Mouse (Mus musculus): Measurements from ENCODE around the gene Sufu. TPM values are rescaled to one million over a fixed set of nuclear protein-coding genes. Genes with fewer than 3 reads are reported as not detected.

Gene Sufu
- polyA plus RNA-seq, 1 experiment from 2014 or later = 29.1 TPM

- H3K4me3 ChIP-seq (replicated peaks; ENCODE audit: low read depth, low read length) = no peak overlapping the region
- H3K27me3 ChIP-seq (ENCODE audit: control insufficient read depth, insufficient read depth, low read length) = no peaks in the 10 kb centered on the region
- H3K27ac ChIP-seq (replicated peaks; ENCODE audit: low read depth, low read length) = peak overlapping the region; percentile 77
- H3K9me3 ChIP-seq (ENCODE audit: control insufficient read depth, low read length) = no peaks in the 10 kb centered on the region
- H3K9ac ChIP-seq (replicated peaks; ENCODE audit: low read length) = no peak overlapping the region
- H3K4me2 ChIP-seq (ENCODE audit: low read length) = no peak overlapping the region
- H3K4me1 ChIP-seq (ENCODE audit: control insufficient read depth, insufficient read depth, low read length) = peaks cover 29% of the 10 kb centered on the region
- 5% methylated on average over 10 of the region's 10 CpGs for WGBS
- DNase-seq (peak; percentile 58), ATAC-seq (ENCODE audit: low FRiP score, low TSS enrichment) (peak; percentile 37; the same call in 1 of the 2 replicates)
- H3K36me3 ChIP-seq (ENCODE audit: control insufficient read depth, insufficient read depth, low read length) = peaks cover 31% of the 10 kb centered on the region
Measured at GRCm38 (mm10) chr19:46471324-46472093, 74.8 kb downstream of the Sufu start.

GRCm38 (mm10) chr19:46477432-46477845 lies 80.7 kb downstream of the Sufu start:
- H3K27ac ChIP-seq (replicated peaks; ENCODE audit: low read depth, low read length) = no peak overlapping the region; the same call in 1 of the 2 replicates
- H3K4me3 ChIP-seq (replicated peaks; ENCODE audit: low read depth, low read length) = no peak overlapping the region
- no peak; the same call in 1 of the 2 replicates for ATAC-seq (ENCODE audit: low FRiP score, low TSS enrichment)
- peaks cover 16% of the 10 kb centered on the region for H3K4me1 ChIP-seq (ENCODE audit: control insufficient read depth, insufficient read depth, low read length)
- H3K36me3 ChIP-seq (ENCODE audit: control insufficient read depth, insufficient read depth, low read length) = peaks cover 46% of the 10 kb centered on the region
- H3K9ac ChIP-seq (replicated peaks; ENCODE audit: low read length) = no peak overlapping the region
- peak; percentile 41 for DNase-seq
- WGBS = 12% methylated on average over 10 of the region's 10 CpGs
- no peak overlapping the region for H3K4me2 ChIP-seq (ENCODE audit: low read length)
- no peaks in the 10 kb centered on the region for H3K27me3 ChIP-seq (ENCODE audit: control insufficient read depth, insufficient read depth, low read length)
- no peaks in the 10 kb centered on the region for H3K9me3 ChIP-seq (ENCODE audit: control insufficient read depth, low read length)

GRCm38 (mm10) chr19:46478242-46478641 lies 81.5 kb downstream of the Sufu start:
- H3K4me2 ChIP-seq (ENCODE audit: low read length) = no peak overlapping the region
- H3K27me3 ChIP-seq (ENCODE audit: control insufficient read depth, insufficient read depth, low read length) = no peaks in the 10 kb centered on the region
- H3K27ac ChIP-seq (replicated peaks; ENCODE audit: low read depth, low read length) = no peak overlapping the region
- peaks cover 21% of the 10 kb centered on the region for H3K4me1 ChIP-seq (ENCODE audit: control insufficient read depth, insufficient read depth, low read length)
- H3K9ac ChIP-seq (replicated peaks; ENCODE audit: low read length) = no peak overlapping the region
- DNase-seq (no peak), ATAC-seq (ENCODE audit: low FRiP score, low TSS enrichment) (no peak)
- H3K4me3 ChIP-seq (replicated peaks; ENCODE audit: low read depth, low read length) = no peak overlapping the region
- WGBS = 94% methylated on average over 4 of the region's 4 CpGs
- peaks cover 45% of the 10 kb centered on the region for H3K36me3 ChIP-seq (ENCODE audit: control insufficient read depth, insufficient read depth, low read length)
- no peaks in the 10 kb centered on the region for H3K9me3 ChIP-seq (ENCODE audit: control insufficient read depth, low read length)

GRCm38 (mm10) chr19:46478826-46479225 lies 82.1 kb downstream of the Sufu start:
- no peak for DNase-seq
- peaks cover 39% of the 10 kb centered on the region for H3K36me3 ChIP-seq (ENCODE audit: control insufficient read depth, insufficient read depth, low read length)
- WGBS = 84% methylated on average over 5 of the region's 5 CpGs
- no peaks in the 10 kb centered on the region for H3K9me3 ChIP-seq (ENCODE audit: control insufficient read depth, low read length)
- no peak overlapping the region for H3K4me3 ChIP-seq (replicated peaks; ENCODE audit: low read depth, low read length)
- no peak for ATAC-seq (ENCODE audit: low FRiP score, low TSS enrichment)
- no peak overlapping the region for H3K9ac ChIP-seq (replicated peaks; ENCODE audit: low read length)
- no peak overlapping the region for H3K4me2 ChIP-seq (ENCODE audit: low read length)
- no peaks in the 10 kb centered on the region for H3K27me3 ChIP-seq (ENCODE audit: control insufficient read depth, insufficient read depth, low read length)
- peaks cover 21% of the 10 kb centered on the region for H3K4me1 ChIP-seq (ENCODE audit: control insufficient read depth, insufficient read depth, low read length)
- H3K27ac ChIP-seq (replicated peaks; ENCODE audit: low read depth, low read length) = no peak overlapping the region

- no peak overlapping the region for H3K9ac ChIP-seq (replicated peaks; ENCODE audit: low read length)
- H3K4me3 ChIP-seq (replicated peaks; ENCODE audit: low read depth, low read length) = no peak overlapping the region
- H3K27ac ChIP-seq (replicated peaks; ENCODE audit: low read depth, low read length) = no peak overlapping the region
- peaks cover 35% of the 10 kb centered on the region for H3K36me3 ChIP-seq (ENCODE audit: control insufficient read depth, insufficient read depth, low read length)
- DNase-seq (no peak), ATAC-seq (ENCODE audit: low FRiP score, low TSS enrichment) (no peak)
- no peaks in the 10 kb centered on the region for H3K9me3 ChIP-seq (ENCODE audit: control insufficient read depth, low read length)
- H3K4me1 ChIP-seq (ENCODE audit: control insufficient read depth, insufficient read depth, low read length) = peaks cover 21% of the 10 kb centered on the region
- H3K4me2 ChIP-seq (ENCODE audit: low read length) = no peak overlapping the region
- 87% methylated on average over 21 of the region's 21 CpGs for WGBS
- no peaks in the 10 kb centered on the region for H3K27me3 ChIP-seq (ENCODE audit: control insufficient read depth, insufficient read depth, low read length)
Measured at GRCm38 (mm10) chr19:46479306-46480075, 82.8 kb downstream of the Sufu start.

GRCm38 (mm10) chr19:46480624-46481345 lies 84.1 kb downstream of the Sufu start:
- Histone ChIP-seq H3K36me3 (ENCODE audit: control insufficient read depth, insufficient read depth, low read length) (peaks cover 33% of the 10 kb centered on the region), H3K9me3 (ENCODE audit: control insufficient read depth, low read length) (no peaks in the 10 kb centered on the region), H3K4me1 (ENCODE audit: control insufficient read depth, insufficient read depth, low read length) (peaks cover 21% of the 10 kb centered on the region)

GRCm38 (mm10) chr19:46481352-46481751 lies 84.7 kb downstream of the Sufu start:
- DNase-seq (peak; percentile 30), ATAC-seq (ENCODE audit: low FRiP score, low TSS enrichment) (no peak)
- H3K9me3 ChIP-seq (ENCODE audit: control insufficient read depth, low read length) = no peaks in the 10 kb centered on the region
- H3K4me1 ChIP-seq (ENCODE audit: control insufficient read depth, insufficient read depth, low read length) = peaks cover 21% of the 10 kb centered on the region
- WGBS = 3% methylated on average over 3 of the region's 3 CpGs
- no peak overlapping the region for H3K9ac ChIP-seq (replicated peaks; ENCODE audit: low read length)
- peak overlapping the region; percentile 71 for H3K27ac ChIP-seq (replicated peaks; ENCODE audit: low read depth, low read length)
- no peak overlapping the region for H3K4me3 ChIP-seq (replicated peaks; ENCODE audit: low read depth, low read length)
- H3K27me3 ChIP-seq (ENCODE audit: control insufficient read depth, insufficient read depth, low read length) = no peaks in the 10 kb centered on the region
- no peak overlapping the region for H3K4me2 ChIP-seq (ENCODE audit: low read length)
- H3K36me3 ChIP-seq (ENCODE audit: control insufficient read depth, insufficient read depth, low read length) = peaks cover 35% of the 10 kb centered on the region

More at GRCm38 (mm10) chr19:46480624-46481345, 84.1 kb downstream of the Sufu start:
- ATAC-seq (ENCODE audit: low FRiP score, low TSS enrichment) (no peak), DNase-seq (peak; percentile 35)
- H3K4me3 ChIP-seq (replicated peaks; ENCODE audit: low read depth, low read length) = no peak overlapping the region
- H3K4me2 ChIP-seq (ENCODE audit: low read length) = no peak overlapping the region
- 64% methylated on average over 10 of the region's 10 CpGs for WGBS
- no peaks in the 10 kb centered on the region for H3K27me3 ChIP-seq (ENCODE audit: control insufficient read depth, insufficient read depth, low read length)
- H3K27ac ChIP-seq (replicated peaks; ENCODE audit: low read depth, low read length) = peak overlapping the region; percentile 71
- no peak overlapping the region for H3K9ac ChIP-seq (replicated peaks; ENCODE audit: low read length)

GRCm38 (mm10) chr19:46481756-46482155 lies 85.1 kb downstream of the Sufu start:
- Histone ChIP-seq H3K4me3 (replicated peaks; ENCODE audit: low read depth, low read length) (no peak overlapping the region), H3K4me2 (ENCODE audit: low read length) (no peak overlapping the region), H3K9me3 (ENCODE audit: control insufficient read depth, low read length) (no peaks in the 10 kb centered on the region), H3K9ac (replicated peaks; ENCODE audit: low read length) (no peak overlapping the region), H3K27me3 (ENCODE audit: control insufficient read depth, insufficient read depth, low read length) (no peaks in the 10 kb centered on the region), H3K4me1 (ENCODE audit: control insufficient read depth, insufficient read depth, low read length) (peaks cover 21% of the 10 kb centered on the region), H3K27ac (replicated peaks; ENCODE audit: low read depth, low read length) (peak overlapping the region; percentile 71), H3K36me3 (ENCODE audit: control insufficient read depth, insufficient read depth, low read length) (peaks cover 39% of the 10 kb centered on the region)
- ATAC-seq (ENCODE audit: low FRiP score, low TSS enrichment) (no peak), DNase-seq (no peak)
- WGBS = 10% methylated on average over 4 of the region's 4 CpGs

All from midbrain, embryonic 14.5 days (tissue).